Mouse (Mus musculus): ENCODE data around the gene Pglyrp3.
"Not testable (repeated sequence)": the region's sequence is repeated elsewhere in the genome, so short reads cannot be mapped to it uniquely, and the experiment has no call there.

Gene Pglyrp3

GRCm38 (mm10) chr3:92014283-92014682 is at the start of gene Pglyrp3:
Pglyrp3 (plus strand) TSS chr3:92014583.
- DNase-seq (ENCODE audit: low spot score in 2 of 2): no peak

GRCm38 (mm10) chr3:92011001-92011400 is 3.4 kb upstream of the Pglyrp3 start:
- no peak for DNase-seq (ENCODE audit: low spot score in 2 of 2)

GRCm38 (mm10) chr3:92024541-92024940 is 10.2 kb downstream of the Pglyrp3 start:
- DNase-seq (ENCODE audit: low spot score in 2 of 2): not testable (repeated sequence)

GRCm38 (mm10) chr3:92033203-92033602 is 18.8 kb downstream of the Pglyrp3 start:
- no peak for DNase-seq (ENCODE audit: low spot score in 2 of 2)

GRCm38 (mm10) chr3:92033892-92034291 is 19.5 kb downstream of the Pglyrp3 start:
- DNase-seq (ENCODE audit: low spot score in 2 of 2): no peak

GRCm38 (mm10) chr3:92050382-92051054 is 36.1 kb downstream of the Pglyrp3 start:
- no peak for DNase-seq (ENCODE audit: low spot score in 2 of 2)

GRCm38 (mm10) chr3:92080462-92081284 is 66.3 kb downstream of the Pglyrp3 start:
- peak; percentile 9 to 39 for DNase-seq (ENCODE audit: low spot score in 2 of 2)

All from spleen, postnatal 10 days (tissue).